Mouse (Mus musculus) heart, adult 11 months (tissue): ENCODE results near the gene Kcnd3.

Experiments used
- DNase-seq: peaks from one replicate; pipeline ENCODE4 v3.0.0; 2022

Gene Kcnd3

DNA sequence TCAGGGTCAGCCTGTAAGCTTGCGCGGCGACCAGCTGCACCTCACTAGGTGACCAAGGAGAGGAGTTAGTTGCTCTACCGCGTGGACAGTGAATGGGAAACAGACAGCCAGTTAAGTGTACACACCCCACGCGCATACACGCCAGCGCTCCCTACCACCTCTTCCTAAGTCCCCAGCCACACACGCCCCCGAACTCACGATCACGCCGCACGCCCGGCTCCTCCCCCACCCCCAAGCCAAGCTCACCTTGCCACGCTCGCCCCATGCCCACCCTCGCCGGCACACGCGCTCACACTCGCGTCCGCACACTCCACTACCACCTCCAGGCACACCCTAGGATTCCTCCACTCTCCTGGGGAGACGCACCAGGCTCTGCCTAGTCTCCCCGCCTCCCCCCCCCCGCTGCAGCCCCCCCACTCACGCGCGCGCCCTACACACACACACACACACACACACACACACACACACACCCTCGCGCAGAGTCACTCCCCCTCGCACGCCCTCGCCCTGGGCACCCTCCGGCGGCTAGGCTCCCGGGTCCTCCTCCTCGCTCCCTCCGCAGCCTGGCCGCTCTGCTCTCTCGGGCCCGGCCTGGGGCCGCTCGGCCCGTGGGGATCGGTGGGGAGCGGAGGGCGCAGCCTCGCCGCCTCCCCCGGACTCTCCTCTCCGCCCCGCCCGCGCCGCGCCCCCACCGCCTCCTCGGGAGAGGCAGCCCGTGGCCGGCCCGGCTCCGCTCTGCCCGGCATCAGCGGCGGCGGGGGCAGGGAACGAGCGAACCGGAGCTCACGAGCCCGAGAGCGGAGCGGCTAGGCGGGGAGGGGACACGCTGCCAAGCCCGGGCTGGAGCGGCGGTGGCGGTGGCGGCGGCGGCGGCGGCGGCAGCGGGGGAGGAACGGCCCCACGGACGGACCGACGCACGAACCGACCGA lies at the start of gene Kcnd3:
Gene Kcnd3 (plus strand): TSS at position 704 of the 929 bp plus-strand sequence.
- peak; percentile 91 for DNase-seq

DNA sequence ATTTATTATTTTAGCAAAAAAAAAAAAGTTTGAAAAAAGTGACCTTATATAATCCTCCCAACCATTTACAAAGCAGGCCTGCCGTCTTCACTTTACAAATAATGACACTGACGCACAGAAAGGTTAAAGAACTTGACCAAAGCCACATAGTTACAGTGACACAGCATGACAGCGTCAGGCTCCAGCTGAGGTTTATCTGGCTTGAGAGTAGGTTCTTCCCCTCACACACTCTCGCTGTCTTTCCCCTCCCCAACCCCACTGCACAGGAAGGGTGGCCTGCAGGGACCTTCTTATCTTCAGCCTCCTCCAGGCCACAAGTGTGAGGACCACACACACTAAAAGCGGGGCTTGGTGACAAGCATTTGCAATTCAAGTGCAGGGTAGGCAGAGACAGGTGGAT lies 49.5 kb upstream of the Kcnd3 start:
- DNase-seq: peak; percentile 83

DNA sequence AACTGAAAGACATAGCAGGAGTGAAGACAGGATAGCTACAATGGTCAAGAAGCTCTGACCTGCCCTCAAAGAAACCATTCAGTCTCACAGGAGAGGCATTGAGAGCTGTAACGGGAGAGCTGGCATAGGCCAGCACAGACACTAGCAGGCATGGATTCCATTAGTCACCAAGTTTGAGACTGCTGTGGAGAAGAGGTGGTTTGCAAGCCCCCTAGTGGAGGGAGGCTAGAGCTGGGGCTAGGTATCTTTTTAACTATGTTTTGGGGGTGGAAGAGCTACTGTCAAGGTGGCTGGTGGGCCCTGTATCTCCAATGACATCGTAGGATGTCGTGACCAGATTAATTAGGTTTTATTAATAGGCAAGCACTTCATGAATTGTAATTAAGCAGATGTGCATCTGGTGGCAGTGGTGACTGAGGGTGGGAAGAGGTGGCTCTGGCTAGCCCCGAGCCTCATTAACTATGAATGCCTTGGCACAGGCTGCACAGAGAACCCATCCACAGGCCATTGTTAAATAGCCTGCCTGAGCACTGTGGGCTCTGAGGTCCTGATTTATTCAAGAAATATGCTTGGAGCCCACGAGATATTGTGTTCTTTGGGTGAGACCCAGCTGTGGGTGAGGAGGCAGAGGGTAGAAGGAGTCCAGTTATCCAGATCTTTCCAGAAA lies 48.6 kb upstream of the Kcnd3 start:
- DNase-seq: peak; percentile 83

DNA sequence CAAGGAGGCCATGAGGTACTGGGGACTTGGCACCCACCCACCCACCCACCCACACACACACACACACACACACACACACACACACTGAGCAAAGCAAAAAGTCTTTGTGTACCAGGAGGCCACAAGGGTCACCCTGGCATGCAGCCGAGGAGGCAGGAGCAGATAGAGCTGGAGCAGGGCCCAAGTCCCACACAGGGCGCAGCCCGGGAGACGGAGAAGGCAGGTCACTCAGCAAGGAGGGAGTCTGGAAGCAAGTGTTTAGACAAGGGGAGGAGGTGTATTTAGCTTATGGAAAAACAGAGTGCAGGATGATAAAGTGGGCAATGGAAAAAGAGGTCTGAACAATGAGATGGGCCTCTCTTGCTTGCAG lies 48.1 kb upstream of the Kcnd3 start:
- DNase-seq: peak; percentile 85

DNA sequence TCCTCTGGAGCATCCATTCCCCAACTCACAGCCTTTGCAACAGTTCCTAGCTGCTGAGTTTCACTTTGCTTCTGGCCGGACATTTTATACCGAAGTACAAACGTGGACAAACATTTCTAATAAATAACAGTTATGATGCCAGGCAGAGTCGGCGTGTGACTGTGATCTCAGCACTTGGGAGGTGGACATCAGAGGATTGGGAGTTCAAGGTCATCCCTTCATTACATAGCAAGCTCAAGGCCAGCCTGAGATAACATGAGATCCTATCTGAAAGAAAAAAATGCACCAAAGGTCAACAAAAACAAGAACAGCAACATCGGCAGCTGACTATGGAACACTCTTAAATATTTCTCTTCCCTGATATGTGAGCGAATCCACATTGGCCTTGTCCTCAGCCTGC lies 46.6 kb upstream of the Kcnd3 start:
- DNase-seq: peak; percentile 85

DNA sequence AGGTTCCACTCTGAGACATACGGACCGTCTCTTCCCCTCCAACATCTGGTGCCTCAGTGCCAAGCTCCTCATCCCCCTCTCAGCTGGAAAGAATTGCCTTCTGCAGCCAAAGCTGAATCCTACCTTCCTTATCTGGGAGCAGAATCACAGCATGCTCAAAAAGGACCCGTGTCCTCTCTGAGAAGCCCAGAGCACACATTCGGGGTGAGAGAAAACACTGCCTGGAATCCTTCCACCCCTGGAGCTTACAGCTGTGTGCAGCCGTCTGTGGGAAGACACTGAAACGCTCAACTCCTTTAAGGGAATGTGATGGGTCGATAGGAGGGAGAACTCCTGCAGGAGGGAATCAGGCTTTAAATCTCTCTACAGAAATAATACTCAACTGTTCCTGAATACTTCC lies 46.1 kb upstream of the Kcnd3 start:
- no peak for DNase-seq

DNA sequence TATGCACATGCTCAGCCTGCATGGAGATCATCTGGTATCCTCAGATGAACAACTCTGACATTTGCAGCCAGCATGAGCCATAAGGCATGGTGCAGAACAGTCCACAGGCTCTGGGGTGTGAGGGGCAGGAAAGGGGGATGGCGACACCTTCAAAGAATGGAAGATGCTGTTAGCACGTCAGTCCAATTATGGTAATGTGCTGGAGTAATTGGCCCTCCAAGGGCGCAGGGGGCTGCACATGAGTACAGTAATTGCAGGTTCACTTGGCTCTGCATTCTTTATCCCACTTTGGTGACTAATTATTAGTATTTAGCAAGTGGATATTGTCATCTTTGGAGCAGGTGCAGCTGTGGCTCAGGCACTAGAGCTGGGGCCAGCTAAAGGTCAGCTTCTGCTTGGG lies 43.9 kb upstream of the Kcnd3 start:
- peak; percentile 74 for DNase-seq

DNA sequence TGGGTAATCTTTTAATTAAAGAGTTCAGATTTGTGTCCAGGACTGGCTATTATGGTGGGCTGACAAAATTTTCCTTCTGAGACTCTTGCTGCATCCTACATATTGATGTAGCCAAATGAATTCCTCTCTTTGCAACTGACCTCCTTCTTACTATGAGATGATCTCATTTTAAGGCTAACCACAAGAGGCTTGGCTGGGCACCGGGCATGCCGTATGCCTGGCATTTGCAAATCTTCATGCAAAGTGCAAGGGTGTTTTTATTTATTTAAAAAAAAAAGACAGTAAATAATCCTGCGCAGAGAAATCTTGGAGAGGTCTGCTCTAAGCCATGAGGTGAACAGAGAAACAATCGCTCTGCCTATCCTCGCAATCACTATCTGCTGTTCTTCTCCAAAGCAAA lies 41.3 kb upstream of the Kcnd3 start:
- peak; percentile 42 for DNase-seq

DNA sequence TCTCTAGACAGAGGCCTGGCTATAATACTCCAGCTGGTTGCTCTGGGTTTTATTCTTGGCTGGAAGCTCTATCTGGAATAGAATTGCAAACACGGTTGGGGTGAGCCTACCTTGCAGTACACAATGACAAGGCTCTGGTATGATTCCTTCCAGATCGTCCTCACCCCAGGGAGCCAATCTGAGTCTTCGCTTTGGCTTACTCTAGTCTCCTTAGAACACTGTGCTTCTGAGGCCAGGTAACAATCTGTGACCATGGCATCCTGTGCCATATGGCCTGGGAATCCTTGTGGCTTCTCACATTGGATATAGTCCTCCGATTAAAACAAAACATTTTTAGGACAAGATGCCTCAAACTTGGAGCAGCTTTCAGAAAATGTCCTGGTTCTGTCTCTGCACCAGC lies 40.4 kb upstream of the Kcnd3 start:
- DNase-seq: peak; percentile 55

DNA sequence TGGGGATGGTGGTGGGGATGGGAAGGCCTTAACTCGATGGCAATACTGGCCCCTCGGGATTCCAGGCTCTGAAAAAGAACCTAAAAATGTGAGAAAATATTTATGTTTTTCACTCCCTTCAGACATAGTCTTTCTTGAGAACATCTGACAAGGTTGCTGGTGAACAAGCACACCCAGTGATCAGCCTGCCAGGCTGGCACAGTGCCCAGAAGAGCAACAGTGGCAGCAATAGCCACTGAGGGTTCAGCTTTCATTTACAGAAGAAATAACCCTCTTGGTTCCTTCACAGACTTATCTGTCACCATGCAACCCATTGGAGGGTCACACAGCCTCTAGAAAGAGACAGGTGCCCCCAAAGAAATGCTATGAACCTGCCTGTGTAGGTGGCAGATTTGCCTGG lies 39.9 kb upstream of the Kcnd3 start:
- DNase-seq: peak; percentile 76

DNA sequence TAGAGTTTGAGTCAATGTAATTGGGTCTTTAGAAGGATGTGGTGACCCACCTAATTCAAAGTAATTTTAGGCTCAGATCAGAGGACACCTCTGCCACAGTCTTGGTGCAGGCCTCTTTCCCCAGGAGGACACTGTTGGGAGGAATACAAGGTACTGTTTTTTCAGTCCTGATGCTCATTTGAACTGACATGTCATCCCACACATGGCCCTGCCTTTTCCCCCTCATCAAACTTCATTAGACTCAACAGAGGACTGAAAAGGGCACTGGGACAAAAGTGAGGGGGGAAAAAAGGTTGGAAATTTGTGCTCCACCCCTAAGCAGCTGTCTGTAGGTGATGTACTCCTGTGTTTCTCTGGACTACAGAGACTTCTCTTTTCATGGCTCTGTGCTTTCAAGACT lies 39.4 kb upstream of the Kcnd3 start:
- DNase-seq: peak; percentile 33

DNA sequence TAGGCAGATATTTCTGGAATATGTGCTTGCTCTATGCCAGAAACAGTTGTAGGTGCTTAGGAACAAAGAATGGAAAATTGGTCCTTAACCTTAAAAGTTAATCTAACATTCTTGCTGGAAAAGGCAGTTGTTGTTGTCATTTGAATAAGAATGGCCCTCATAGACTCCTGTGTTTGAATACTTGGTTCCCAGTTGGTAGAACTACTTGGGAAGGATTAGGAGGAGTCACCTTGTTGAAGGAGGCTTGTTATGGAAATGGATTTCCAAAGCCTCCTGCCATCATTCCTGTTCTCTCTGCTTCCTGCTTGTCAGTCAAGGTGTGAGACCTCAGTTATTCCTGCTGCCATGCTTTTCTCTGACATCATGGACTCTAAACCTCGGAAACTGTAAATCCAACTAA lies 33.7 kb upstream of the Kcnd3 start:
- peak; percentile 12 for DNase-seq

DNA sequence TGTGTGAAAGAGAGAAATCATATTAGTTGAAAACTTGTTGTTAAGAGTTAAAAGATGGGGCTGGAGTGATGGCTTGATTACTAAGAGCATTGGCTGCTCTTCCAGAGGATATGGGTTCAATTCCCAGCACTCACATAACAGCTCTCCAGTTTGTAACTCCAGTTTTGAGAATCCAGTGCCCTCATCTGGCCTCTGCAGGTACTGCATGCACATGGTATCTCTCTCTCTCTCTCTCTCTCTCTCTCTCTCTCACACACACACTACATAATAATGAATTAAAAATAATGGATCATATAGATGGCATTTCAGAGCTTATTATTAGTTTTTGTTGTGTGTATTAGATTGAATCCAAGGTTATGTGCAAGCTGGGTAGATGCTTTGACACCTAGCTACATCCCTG lies 29.7 kb upstream of the Kcnd3 start:
- peak; percentile 4 for DNase-seq

DNA sequence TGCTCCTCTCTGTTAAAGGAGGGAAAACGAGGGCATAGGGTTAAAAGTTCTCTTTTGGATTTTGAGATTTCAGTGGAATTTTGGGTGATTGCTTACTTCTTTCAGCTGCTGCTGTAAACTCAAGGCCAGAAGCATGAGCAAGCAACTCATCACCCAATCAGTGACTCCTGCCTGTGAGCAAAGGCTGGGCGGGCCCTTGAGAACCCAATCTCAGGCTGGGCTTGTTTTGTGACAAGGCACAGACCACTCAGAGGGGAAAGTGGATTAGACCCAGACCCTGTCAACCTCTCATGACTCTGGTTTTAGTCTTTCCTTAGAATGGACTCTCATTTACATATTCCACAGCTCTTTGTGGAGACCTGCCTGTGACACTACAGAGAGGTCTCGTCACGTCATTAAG lies 28.7 kb upstream of the Kcnd3 start:
- DNase-seq: no peak

DNA sequence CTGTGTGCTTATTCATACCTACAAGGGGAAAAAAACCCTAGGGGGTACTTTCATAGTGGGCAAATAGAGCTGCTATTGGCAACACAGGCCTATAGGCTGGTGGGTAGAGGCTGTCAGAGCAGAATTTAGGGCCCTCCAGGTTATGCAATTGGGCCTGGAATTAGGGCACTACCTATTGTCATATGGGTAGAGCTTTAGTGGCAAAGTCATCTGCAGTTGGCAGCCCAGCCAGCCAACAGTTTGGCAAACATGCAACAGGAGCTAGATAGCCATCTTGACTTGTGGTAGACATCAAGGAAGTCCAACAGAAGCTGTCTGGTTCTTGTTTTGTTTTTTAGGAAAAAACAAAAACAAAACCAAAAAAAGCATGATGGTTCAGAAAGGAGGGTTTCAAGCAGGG lies 23.5 kb upstream of the Kcnd3 start:
- DNase-seq: peak; percentile 24

DNA sequence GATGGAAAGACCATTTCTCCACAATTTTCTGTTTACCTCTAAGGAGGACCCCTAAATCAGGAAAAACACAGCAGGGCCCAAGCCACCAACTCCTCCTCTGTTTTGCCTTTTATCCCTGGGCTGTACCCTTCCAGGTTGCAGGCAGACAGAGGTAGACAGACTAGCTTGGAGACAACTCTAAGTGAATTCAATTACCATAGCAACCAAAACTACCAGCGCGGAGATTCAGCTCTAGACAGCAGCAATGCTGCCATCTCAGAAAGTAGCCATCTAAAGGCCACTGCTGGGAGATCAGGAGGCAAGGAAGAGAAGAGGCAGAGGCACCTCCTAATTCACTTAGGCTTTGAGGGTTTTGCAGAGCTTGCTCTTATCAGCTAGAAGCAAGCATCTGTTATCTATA lies 15.7 kb upstream of the Kcnd3 start:
- DNase-seq: no peak

DNA sequence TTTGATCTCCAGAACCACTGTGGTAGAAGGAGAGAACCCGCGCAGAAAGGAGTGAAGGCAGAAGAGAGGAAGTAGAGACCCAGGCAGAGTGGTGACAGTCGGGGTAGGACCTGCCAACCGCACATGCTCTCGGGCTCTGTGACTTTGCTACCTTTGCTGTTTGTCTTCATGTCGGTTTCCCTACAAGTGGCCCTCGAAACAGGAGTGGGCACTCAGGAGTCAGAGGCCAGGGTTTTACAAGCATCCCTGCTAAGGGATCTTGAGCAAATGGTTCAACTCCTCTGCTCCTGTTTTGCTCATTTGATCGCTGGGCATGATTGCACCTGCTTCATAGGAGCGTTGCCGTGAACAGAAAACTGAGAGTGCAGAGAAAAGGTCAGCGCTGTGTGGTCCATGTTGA lies 15.2 kb upstream of the Kcnd3 start:
- DNase-seq: no peak

DNA sequence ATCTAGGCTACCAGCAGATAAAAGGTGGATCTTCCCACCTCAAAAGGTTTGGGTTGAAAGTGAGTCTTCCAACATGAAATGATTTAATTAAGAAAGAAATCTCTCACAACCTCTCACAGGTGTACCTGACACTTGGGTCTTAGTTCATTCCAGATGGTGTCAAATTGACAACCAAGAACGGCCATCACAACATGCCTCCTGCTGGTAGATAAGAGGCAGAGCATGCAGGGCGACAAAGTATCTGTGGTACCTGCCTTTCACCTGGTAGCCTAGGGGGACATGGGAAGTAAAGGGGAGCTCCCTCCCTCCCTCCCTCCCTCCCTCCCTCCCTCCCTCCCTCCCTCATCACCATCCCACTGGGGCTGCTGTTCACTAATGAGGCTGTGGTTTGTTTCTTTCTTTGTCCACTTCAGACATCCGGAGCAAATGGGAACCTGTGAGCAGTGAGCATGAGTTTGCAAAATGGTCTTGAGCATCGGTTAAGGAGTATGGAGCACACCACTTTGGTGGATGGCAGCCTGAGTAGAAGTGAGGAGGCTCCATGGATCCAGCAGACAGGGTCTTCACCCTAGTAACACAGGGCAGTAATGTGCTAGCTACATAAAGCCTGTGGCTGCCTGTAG lies 11.1 kb upstream of the Kcnd3 start:
- DNase-seq: no peak

DNA sequence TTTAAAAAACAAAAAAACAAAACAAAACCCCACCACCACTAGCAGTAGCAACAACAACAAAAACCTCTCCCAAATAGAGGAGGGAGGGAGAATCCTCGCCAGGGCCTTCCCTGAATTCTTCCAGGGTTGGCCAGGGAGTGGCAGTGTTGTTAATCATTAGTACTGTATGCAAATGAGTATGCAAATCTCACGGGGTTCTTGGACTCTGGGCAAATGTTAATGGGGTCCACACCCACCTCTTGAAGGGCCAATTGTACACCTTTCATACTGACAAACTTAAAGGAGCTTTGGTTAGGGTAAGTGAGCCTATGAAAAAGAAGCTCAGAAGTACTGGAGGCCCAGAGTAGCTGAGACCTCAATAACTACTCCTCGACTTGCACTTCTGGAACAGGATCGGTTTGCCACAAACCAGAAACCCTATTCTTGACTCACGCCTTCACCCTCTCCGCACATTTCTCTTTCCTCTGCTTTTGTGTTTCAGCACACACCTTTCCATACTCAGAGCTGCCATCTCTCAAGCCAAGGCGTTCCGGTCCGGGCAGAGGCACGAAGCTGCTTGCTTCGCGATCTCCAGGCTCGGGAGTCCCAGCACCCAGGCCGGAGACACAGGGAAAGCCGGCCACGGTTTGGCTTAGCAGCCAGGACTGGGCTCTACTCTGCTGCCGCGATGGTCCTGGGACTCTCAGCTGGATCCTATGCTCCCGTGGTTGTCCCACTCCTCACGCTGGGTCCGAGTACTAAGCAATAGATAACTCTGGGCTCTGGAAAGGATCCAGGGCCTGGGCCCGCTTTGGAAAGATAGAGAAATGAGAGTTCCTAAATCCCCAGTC lies 1.3 kb upstream of the Kcnd3 start:
- peak; percentile 90 for DNase-seq

DNA sequence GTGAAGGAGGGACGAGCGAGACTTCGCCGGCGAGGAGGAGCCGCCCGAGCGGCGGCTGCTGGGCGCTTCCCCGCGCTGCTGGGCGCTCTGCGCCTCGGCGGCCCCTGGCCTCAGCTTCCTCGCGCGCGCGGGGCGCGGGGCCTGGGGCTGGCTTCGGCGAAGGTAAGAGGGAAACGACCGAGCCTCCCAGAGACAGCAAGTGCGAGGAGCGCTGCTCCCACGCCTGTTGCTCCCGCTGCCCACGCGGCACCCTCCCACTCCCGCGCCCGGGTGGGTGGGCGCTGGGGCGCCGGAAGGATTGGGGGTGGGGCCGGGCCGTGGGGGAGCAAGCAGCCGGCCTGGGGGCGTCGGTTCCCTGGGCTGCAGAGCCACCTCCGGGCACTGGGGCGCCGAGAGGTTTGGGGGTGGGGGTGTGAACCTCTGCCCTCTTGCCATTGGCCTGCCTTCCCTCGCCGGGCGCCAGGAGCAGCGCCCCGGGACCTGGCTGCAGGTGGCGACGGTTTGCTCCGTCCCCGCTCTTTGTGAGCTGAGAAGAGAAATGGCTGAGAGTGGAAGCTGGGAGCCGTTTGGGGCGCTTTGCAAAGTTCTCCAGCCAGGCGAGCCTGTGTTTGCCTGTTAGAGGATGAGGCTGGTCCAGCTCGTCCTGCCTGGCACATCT lies 555 bp downstream of the Kcnd3 start:
- DNase-seq: peak; percentile 94

DNA sequence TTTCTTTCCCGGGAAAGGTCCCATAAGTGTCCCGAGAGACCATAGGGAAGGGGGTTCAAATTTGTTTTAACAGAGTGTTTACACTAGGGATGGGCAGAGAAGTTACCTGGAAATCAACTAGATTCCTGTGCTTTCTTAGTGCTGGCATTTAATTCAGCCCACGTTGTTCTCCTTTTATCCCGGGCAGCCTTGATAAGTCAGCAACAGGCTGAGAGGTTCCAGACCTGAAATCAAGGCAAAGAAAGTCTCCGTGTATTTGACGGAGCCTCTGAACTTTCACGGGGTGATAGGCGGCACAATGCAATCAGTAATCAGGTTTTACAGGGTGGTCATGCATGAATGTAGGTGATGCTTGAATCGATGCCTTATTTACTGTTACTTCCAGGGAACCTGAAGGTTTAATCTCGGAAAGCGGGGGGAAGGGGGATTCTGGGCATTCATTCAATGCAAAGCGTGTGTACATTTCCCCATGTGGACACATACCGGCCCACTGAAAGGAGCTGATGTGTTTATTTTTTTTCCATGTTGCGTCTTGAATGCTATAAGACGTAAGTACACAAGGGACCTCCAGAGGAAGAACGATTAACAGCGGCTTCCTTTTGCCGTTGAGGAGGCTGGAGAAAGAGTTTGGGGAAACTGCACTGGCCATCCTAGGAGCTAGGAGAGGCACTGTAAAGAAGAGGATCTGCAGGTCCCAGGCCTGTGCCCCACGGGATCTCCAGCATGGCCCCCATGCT lies 1.3 kb downstream of the Kcnd3 start:
- no peak for DNase-seq

DNA sequence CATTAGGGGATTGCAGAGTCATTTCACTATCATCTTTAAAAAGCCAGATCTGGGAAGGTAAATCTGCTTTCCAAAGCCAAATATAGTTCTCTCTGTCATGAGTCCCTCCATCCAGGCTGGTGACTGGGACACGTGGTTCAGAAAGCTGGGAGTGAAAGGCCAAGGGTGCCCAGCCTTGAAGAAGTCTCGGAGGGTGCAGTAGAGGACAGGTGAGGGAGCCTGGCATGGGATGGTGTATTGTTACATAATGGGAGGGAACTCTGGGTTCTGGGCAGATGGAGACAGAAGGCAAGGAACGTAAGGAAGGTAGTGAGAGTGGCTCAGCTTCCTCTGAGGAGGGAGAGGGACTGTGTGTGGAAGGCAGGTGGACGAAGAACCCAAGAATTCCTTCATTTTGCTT lies 5.5 kb downstream of the Kcnd3 start:
- DNase-seq: peak; percentile 91
